Mouse (Mus musculus) lung, postnatal 0 days (tissue): ENCODE measurements at regions not wholly inside any gene's neighbourhood (a gene's known extent, or its start where the extent isn't known, plus 50 kb on each side); places are given as distances from the start of the nearest gene placed in this dataset.

Experiments
- ATAC-seq: fragments of 200-750 bp; cut with Nextera tagmentation; 2 replicates; pipeline ENCODE4 v1.8.0; 2017; ENCODE audit warnings: moderate library complexity
- DNase-seq: peaks from one replicate; pipeline ENCODE4 v3.0.0-alpha.2; 2016; ENCODE audit warnings: low spot score
- H3K27ac ChIP-seq: fragments of 300-500 bp; sonication (generic); 2 replicates; pipeline ENCODE4 v1.5.1; 2014; ENCODE audit warnings: antibody characterized with exemption, mild to moderate bottlenecking, low read length, mixed read lengths
- H3K27me3 ChIP-seq: fragments of 300-500 bp; sonication (generic); replicated peaks from 2 replicates; pipeline ENCODE4 v1.6.1; 2014; ENCODE audit warnings: low read length, mixed read lengths; ENCODE audit not compliant: insufficient read depth
- H3K36me3 ChIP-seq: fragments of 300-500 bp; sonication (generic); 2 replicates; pipeline ENCODE4 v1.6.1; 2014; ENCODE audit warnings: low read length, mixed read lengths; ENCODE audit not compliant: insufficient read depth
- H3K4me1 ChIP-seq: fragments of 300-500 bp; sonication (generic); 2 replicates; pipeline ENCODE4 v1.6.1; 2014; ENCODE audit warnings: antibody characterized with exemption, low read depth, low read length, mixed read lengths; ENCODE audit not compliant: insufficient read depth
- H3K4me2 ChIP-seq: fragments of 300-500 bp; sonication (generic); replicated peaks from 2 replicates; pipeline ENCODE4 v1.6.1; 2014; ENCODE audit warnings: low read depth, mild to moderate bottlenecking, low read length, moderate library complexity, mixed read lengths
- H3K4me3 ChIP-seq: fragments of 300-500 bp; sonication (generic); 2 replicates; pipeline ENCODE4 v1.5.1; 2014; ENCODE audit warnings: low read depth, low read length
- H3K9ac ChIP-seq: fragments of 300-500 bp; sonication (generic); replicated peaks from 2 replicates; pipeline ENCODE4 v1.6.1; 2014; ENCODE audit warnings: low read depth, mild to moderate bottlenecking
- H3K9me3 ChIP-seq: fragments of 300-500 bp; sonication (generic); 2 replicates; pipeline ENCODE4 v1.6.1; 2016; ENCODE audit warnings: low read length, mixed read lengths
- CTCF ChIP-seq: IDR thresholded peaks from 2 replicates; pipeline ENCODE4 v1.5.1; 2016; ENCODE audit warnings: antibody characterized with exemption, mild to moderate bottlenecking
- EP300 ChIP-seq: IDR thresholded peaks from 2 replicates; pipeline ENCODE4 v1.6.1; 2016; ENCODE audit warnings: antibody characterized with exemption, mild to moderate bottlenecking, control low read depth
- WGBS: fragments of 180-500 bp; shearing (Covaris S2); extraction: QIAGEN DNeasy Blood & Tissue Kit; methylation state at CpG from one replicate; pipeline ENCODE4 v1.1.7; 2014; 5-methylcytosine and 5-hydroxymethylcytosine counted together

DNA sequence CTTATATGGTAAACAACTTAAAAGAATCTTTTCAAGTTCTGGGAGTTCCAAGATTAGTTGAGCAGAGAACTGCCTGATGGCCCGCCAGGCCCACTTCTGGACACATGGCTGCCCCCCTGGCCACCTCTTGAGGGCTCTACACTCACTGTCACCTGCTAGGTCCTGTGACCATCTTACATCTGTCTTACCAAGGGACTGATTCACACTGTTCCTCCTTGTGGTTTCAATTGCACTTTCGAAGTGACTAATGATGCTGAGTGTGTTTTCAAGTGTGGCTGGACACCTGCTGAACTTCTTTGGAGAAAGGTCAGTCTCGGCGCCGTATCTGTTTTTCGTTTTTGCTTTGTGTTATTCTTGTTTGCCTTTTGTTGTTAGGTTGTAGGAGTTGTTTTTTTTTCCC lies 294.9 kb downstream of the Adgrl2 start:
- DNase-seq (no peak), ATAC-seq (no peak)
- WGBS, result 90% methylated on average over 6 of the region's 6 CpGs
- no peaks in the 10 kb centered on the region for H3K27me3 ChIP-seq
- no peaks in the 10 kb centered on the region for H3K9me3 ChIP-seq
- no peak overlapping the region for H3K27ac ChIP-seq
- H3K4me3 ChIP-seq, result no peak overlapping the region
- no peaks in the 10 kb centered on the region for H3K4me1 ChIP-seq
- no peak overlapping the region for H3K9ac ChIP-seq
- H3K36me3 ChIP-seq, result no peaks in the 10 kb centered on the region
- H3K4me2 ChIP-seq, result no peak overlapping the region
- no peak for TF ChIP-seq EP300
- no peak for TF ChIP-seq CTCF

DNA sequence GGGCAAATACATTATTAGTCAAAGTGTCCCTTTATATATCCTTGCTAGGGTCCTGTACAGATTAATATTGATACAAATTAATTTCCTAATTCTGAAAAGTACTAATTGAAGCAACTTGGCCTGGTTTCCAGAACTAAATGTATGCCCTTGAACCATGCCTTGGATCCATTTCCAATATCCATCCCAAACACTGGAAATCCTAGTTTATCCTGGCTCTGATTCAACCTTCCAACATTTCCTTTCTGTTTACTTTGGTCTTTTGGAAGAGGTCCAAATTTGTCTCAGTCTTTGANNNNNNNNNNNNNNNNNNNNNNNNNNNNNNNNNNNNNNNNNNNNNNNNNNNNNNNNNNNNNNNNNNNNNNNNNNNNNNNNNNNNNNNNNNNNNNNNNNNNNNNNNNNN lies 307.2 kb downstream of the Adgrl2 start:
- no peak overlapping the region for H3K4me2 ChIP-seq
- no peaks in the 10 kb centered on the region for H3K36me3 ChIP-seq
- DNase-seq (peak; percentile 47), ATAC-seq (no peak)
- H3K9me3 ChIP-seq, result no peaks in the 10 kb centered on the region
- TF ChIP-seq EP300 (no peak), CTCF (no peak)
- H3K9ac ChIP-seq, result no peak overlapping the region
- H3K27ac ChIP-seq, result no peak overlapping the region
- H3K4me1 ChIP-seq, result no peaks in the 10 kb centered on the region
- no peak overlapping the region for H3K4me3 ChIP-seq
- no peaks in the 10 kb centered on the region for H3K27me3 ChIP-seq

- no peaks in the 10 kb centered on the region for H3K27me3 ChIP-seq
- WGBS, result 79% methylated on average over 6 of the region's 6 CpGs
- no peak for TF ChIP-seq EP300
- TF ChIP-seq CTCF, result no peak
- no peak overlapping the region for H3K9ac ChIP-seq
- H3K9me3 ChIP-seq, result no peaks in the 10 kb centered on the region
- H3K36me3 ChIP-seq, result no peaks in the 10 kb centered on the region
- no peaks in the 10 kb centered on the region for H3K4me1 ChIP-seq
- DNase-seq, result no peak
- H3K4me3 ChIP-seq, result no peak overlapping the region
- no peak for ATAC-seq
- no peak overlapping the region for H3K4me2 ChIP-seq
- no peak overlapping the region for H3K27ac ChIP-seq
These were observed 307.8 kb downstream of the Adgrl2 start for GRCm38 (mm10) chr3:148682445-148682994.

- Histone ChIP-seq H3K4me3 (no peak overlapping the region), H3K27ac (no peak overlapping the region), H3K36me3 (no peaks in the 10 kb centered on the region), H3K9ac (no peak overlapping the region), H3K4me1 (no peaks in the 10 kb centered on the region), H3K9me3 (no peaks in the 10 kb centered on the region), H3K27me3 (no peaks in the 10 kb centered on the region), H3K4me2 (no peak overlapping the region)
- ATAC-seq, result no peak
- DNase-seq, result no peak
- WGBS, result 58% methylated on average over 2 of the region's 2 CpGs
- TF ChIP-seq EP300, result no peak
- TF ChIP-seq CTCF, result no peak
These were observed 309.2 kb downstream of the Adgrl2 start for GRCm38 (mm10) chr3:148681186-148681585.

- H3K36me3 ChIP-seq, result no peaks in the 10 kb centered on the region
- no peaks in the 10 kb centered on the region for H3K27me3 ChIP-seq
- no peak overlapping the region for H3K9ac ChIP-seq
- 49% methylated on average over 8 of the region's 8 CpGs for WGBS
- no peak overlapping the region for H3K4me3 ChIP-seq
- H3K4me1 ChIP-seq, result no peaks in the 10 kb centered on the region
- DNase-seq, result no peak
- no peak overlapping the region for H3K4me2 ChIP-seq
- no peak for TF ChIP-seq CTCF
- no peak for TF ChIP-seq EP300
- H3K9me3 ChIP-seq, result no peaks in the 10 kb centered on the region
- no peak for ATAC-seq
- no peak overlapping the region for H3K27ac ChIP-seq
These were observed 309.6 kb downstream of the Adgrl2 start for GRCm38 (mm10) chr3:148680737-148681136.

- no peaks in the 10 kb centered on the region for H3K36me3 ChIP-seq
- H3K4me2 ChIP-seq, result no peak overlapping the region
- TF ChIP-seq CTCF, result no peak
- TF ChIP-seq EP300, result no peak
- H3K9ac ChIP-seq, result no peak overlapping the region
- no peaks in the 10 kb centered on the region for H3K27me3 ChIP-seq
- no peaks in the 10 kb centered on the region for H3K4me1 ChIP-seq
- DNase-seq (no peak), ATAC-seq (no peak)
- no peaks in the 10 kb centered on the region for H3K9me3 ChIP-seq
- H3K27ac ChIP-seq, result no peak overlapping the region
- WGBS, result 88% methylated on average over 4 of the region's 4 CpGs
- H3K4me3 ChIP-seq, result no peak overlapping the region
These were observed 310.3 kb downstream of the Adgrl2 start for GRCm38 (mm10) chr3:148680086-148680485.

- ATAC-seq (no peak), DNase-seq (no peak)
- Histone ChIP-seq H3K4me1 (no peaks in the 10 kb centered on the region), H3K9me3 (no peaks in the 10 kb centered on the region), H3K4me3 (no peak overlapping the region), H3K4me2 (no peak overlapping the region), H3K27ac (no peak overlapping the region), H3K27me3 (no peaks in the 10 kb centered on the region), H3K36me3 (no peaks in the 10 kb centered on the region), H3K9ac (no peak overlapping the region)
- 37% methylated on average over 2 of the region's 2 CpGs for WGBS
- TF ChIP-seq CTCF (no peak), EP300 (no peak)
These were observed 311.2 kb downstream of the Adgrl2 start for GRCm38 (mm10) chr3:148679121-148679520.
